Comparison of ENCODE assay signal across 18 mouse cellular contexts in the genomic region with DNA sequence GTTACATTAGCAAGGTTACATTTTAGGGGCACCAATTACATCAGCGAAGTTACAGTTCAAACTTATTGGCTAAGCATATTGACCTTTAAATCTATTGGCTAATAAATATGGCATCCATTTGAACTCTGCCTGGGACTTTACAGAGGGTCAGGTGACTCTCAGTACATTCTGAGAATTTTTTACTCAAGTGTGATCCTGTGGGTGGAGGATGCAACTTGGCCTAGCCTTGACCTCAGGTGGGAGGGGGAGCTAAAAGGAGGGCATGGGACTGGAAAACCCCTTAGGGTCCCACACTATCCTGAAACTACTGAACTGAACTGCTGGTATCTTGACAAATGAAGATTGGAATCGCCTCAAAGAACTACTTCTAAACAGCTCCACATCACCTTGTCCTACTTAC.
"Had no signal": no experiment of that assay in that cellular context is flagged by ENCODE, and none has a peak within 500 bp of the region (broad histone marks: within the 10 kb centered on the region; RNA-seq: fewer than 3 reads in every experiment).

No protein-coding gene starts in this region.

- H3K9ac ChIP-seq: limb, embryonic 12.5 days; limb, embryonic 15.5 days; liver, embryonic 14.5 days; liver, postnatal 0 days; lung, embryonic 14.5 days; stomach, embryonic 15.5 days had no signal

- H3K4me1 ChIP-seq: limb, embryonic 15.5 days had no signal

- H3K4me3 ChIP-seq: limb, embryonic 12.5 days; limb, embryonic 15.5 days; megakaryocyte, embryonic 14.5 days; stomach, embryonic 15.5 days had no signal

- DNase-seq: kidney, adult 18-20 months; kidney, adult 9 months; kidney, postnatal 14 days; kidney, postnatal 4 days; left cerebral cortex, postnatal 4 days; liver, postnatal 0 days; lung, embryonic 14.5 days; lung, postnatal 10 days; lung, postnatal 36 days; midbrain, embryonic 14.5 days; thymus, postnatal 36 days had no signal

- ATAC-seq: liver, postnatal 0 days had no signal

- H3K27me3 ChIP-seq: limb, embryonic 12.5 days; limb, embryonic 15.5 days; megakaryocyte, embryonic 14.5 days; stomach, embryonic 15.5 days had no signal

- H3K27ac ChIP-seq: limb, embryonic 12.5 days; limb, embryonic 15.5 days; liver, embryonic 14.5 days; stomach, embryonic 15.5 days had no signal

- H3K36me3 ChIP-seq: limb, embryonic 12.5 days; limb, embryonic 15.5 days; stomach, embryonic 15.5 days had no signal

- H3K9me3 ChIP-seq: limb, embryonic 15.5 days; stomach, embryonic 15.5 days had no signal

- H3K4me2 ChIP-seq: limb, embryonic 12.5 days; limb, embryonic 15.5 days; liver, embryonic 11.5 days; lung, embryonic 14.5 days; midbrain, embryonic 11.5 days; stomach, embryonic 15.5 days had no signal
